Mouse (Mus musculus) liver, adult 2 months (tissue): Measurements from ENCODE around the gene Col6a6.

Experiments
- CTCF ChIP-seq: fragments of 200-500 bp; IDR thresholded peaks from 2 replicates; pipeline ENCODE4 v1.5.1; 2011; ENCODE audit warnings: low read depth, low read length, control low read depth
- POLR2A ChIP-seq: fragments of 200-500 bp; IDR thresholded peaks from 2 replicates; pipeline ENCODE4 v1.6.1; 2011; ENCODE audit warnings: low read length, control low read depth; ENCODE audit not compliant: insufficient read depth; ENCODE audit errors: extremely low read depth

DNA sequence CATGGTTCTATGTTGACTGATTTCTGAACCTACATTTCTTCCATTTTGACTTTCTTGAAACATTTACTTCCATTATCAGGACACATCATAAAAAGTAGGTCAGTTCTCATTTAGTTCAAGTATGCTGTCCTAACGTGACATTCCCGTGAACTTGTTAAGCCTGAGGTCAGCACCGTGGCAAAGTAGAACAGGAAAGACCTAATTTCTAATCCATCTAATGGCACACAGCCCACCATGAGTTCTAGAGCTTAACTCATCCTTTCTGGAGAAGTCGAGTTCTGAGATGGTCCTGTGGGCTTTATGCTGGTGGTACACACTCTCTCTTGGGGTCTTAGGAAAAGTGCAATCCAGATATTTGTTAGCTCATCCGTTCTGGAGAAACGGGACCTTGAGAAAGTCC, 49.2 kb downstream of the Col6a6 start:
- TF ChIP-seq CTCF (no peak), POLR2A (no peak)
